In genomic region chr4:98200701-98201100, GRCm38 (mm10) we compare ENCODE assay signal across 10 mouse cellular contexts.
"Had no signal": no experiment of that assay in that cellular context is flagged by ENCODE, and none has a peak within 500 bp of the region (broad histone marks: within the 10 kb centered on the region; RNA-seq: fewer than 3 reads in every experiment).

No protein-coding gene starts in this region.

- ATAC-seq: midbrain, embryonic 15.5 days had no signal

- H3K27me3 ChIP-seq: liver, embryonic 13.5 days; midbrain, embryonic 15.5 days; neural tube, embryonic 12.5 days had no signal

- H3K36me3 ChIP-seq: limb, embryonic 10.5 days; liver, embryonic 13.5 days; midbrain, embryonic 15.5 days; neural tube, embryonic 12.5 days had no signal

- H3K27ac ChIP-seq: kidney, postnatal 0 days; limb, embryonic 10.5 days; liver, embryonic 13.5 days; midbrain, embryonic 15.5 days; neural tube, embryonic 12.5 days; stomach, postnatal 0 days had no signal

- H3K4me1 ChIP-seq: limb, embryonic 10.5 days; midbrain, embryonic 15.5 days; neural tube, embryonic 12.5 days had no signal

- H3K4me3 ChIP-seq: limb, embryonic 10.5 days; liver, embryonic 13.5 days; midbrain, embryonic 15.5 days; neural tube, embryonic 12.5 days had no signal

- DNase-seq: kidney, adult 9 months; kidney, postnatal 36 days; liver, embryonic 13.5 days; thymus, postnatal 14 days had no signal

- H3K4me2 ChIP-seq: liver, embryonic 13.5 days; midbrain, embryonic 11.5 days; midbrain, embryonic 15.5 days; neural tube, embryonic 12.5 days had no signal

- H3K9me3 ChIP-seq: limb, embryonic 10.5 days; liver, embryonic 13.5 days; midbrain, embryonic 15.5 days; neural tube, embryonic 12.5 days had no signal

- H3K9ac ChIP-seq: liver, embryonic 13.5 days; midbrain, embryonic 15.5 days; neural tube, embryonic 12.5 days had no signal
